Mouse (Mus musculus): Measurements from ENCODE around the gene Prkag2. TPM values are rescaled to one million over a fixed set of nuclear protein-coding genes. Genes with fewer than 3 reads are reported as not detected.
"Not testable (repeated sequence)": the region's sequence is repeated elsewhere in the genome, so short reads cannot be mapped to it uniquely, and the experiment has no call there.

The Prkag2 gene
- polyA plus RNA-seq, 1 experiment from 2014 or later: 98.9 TPM

- ATAC-seq (ENCODE audit: low read depth): peak; percentile 31; the same call in 1 of the 2 replicates
- Histone ChIP-seq H3K27ac (ENCODE audit: low read depth, low read length) (no peak overlapping the region), H3K9ac (replicated peaks; ENCODE audit: low read depth, low read length) (no peak overlapping the region), H3K4me2 (ENCODE audit: low read depth, low read length) (no peak overlapping the region), H3K9me3 (ENCODE audit: control insufficient read depth, low read length) (no peaks in the 10 kb centered on the region), H3K36me3 (ENCODE audit: control insufficient read depth, insufficient read depth, low read length) (peaks cover 6% of the 10 kb centered on the region; the same call in 1 of the 2 replicates), H3K4me3 (ENCODE audit: low read depth, low read length) (no peak overlapping the region), H3K27me3 (ENCODE audit: control insufficient read depth, insufficient read depth, low read length) (no peaks in the 10 kb centered on the region), H3K4me1 (ENCODE audit: control insufficient read depth, insufficient read depth, low read length) (no peaks in the 10 kb centered on the region)
- WGBS: 86% methylated on average over 13 of the region's 13 CpGs
Measured at GRCm38 (mm10) chr5:24860635-24861448, 239.6 kb downstream of the Prkag2 start.

DNA sequence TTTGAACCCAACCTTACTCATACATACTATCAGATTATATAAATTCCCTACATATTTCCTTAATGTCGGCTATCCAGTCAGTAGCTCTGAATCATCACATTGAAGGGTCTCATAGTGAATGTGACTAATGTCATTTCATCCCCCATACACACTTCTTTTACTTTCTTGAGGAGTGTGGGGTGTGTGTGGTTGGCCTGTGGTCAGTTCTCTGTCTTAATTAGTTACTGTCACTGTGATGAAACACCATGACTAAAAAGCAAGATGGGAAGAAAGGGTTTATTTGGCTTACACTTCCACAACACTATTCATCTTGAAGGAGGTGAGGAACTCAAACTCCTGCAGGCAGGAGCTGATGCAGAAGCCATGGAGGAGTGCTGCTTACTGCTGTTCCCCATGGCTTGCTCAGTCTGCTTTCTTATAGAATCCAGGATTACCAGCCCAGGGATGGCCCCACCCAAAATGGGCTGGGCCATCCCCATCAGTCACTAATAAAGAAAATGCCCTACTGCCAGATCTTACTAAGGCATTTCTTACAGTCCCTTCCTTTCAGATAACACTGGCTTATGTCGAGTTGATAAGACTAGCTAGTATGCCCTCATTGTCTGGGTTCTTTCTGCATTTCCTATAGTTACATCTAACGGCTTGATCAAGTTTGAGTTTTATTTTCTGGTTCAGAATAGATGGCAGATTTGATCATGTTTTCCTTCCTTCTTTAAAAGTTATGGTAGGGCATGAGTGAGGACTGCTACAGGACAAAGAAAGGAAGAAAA, 240.5 kb downstream of the Prkag2 start:
- Histone ChIP-seq H3K9ac (replicated peaks; ENCODE audit: low read depth, low read length) (no peak overlapping the region), H3K9me3 (ENCODE audit: control insufficient read depth, low read length) (no peaks in the 10 kb centered on the region), H3K27me3 (ENCODE audit: control insufficient read depth, insufficient read depth, low read length) (no peaks in the 10 kb centered on the region), H3K36me3 (ENCODE audit: control insufficient read depth, insufficient read depth, low read length) (peaks cover 6% of the 10 kb centered on the region; the same call in 1 of the 2 replicates), H3K4me3 (ENCODE audit: low read depth, low read length) (no peak overlapping the region), H3K27ac (ENCODE audit: low read depth, low read length) (no peak overlapping the region), H3K4me1 (ENCODE audit: control insufficient read depth, insufficient read depth, low read length) (no peaks in the 10 kb centered on the region), H3K4me2 (ENCODE audit: low read depth, low read length) (no peak overlapping the region)
- WGBS: 82% methylated on average over 3 of the region's 3 CpGs
- no peak for ATAC-seq (ENCODE audit: low read depth)

DNA sequence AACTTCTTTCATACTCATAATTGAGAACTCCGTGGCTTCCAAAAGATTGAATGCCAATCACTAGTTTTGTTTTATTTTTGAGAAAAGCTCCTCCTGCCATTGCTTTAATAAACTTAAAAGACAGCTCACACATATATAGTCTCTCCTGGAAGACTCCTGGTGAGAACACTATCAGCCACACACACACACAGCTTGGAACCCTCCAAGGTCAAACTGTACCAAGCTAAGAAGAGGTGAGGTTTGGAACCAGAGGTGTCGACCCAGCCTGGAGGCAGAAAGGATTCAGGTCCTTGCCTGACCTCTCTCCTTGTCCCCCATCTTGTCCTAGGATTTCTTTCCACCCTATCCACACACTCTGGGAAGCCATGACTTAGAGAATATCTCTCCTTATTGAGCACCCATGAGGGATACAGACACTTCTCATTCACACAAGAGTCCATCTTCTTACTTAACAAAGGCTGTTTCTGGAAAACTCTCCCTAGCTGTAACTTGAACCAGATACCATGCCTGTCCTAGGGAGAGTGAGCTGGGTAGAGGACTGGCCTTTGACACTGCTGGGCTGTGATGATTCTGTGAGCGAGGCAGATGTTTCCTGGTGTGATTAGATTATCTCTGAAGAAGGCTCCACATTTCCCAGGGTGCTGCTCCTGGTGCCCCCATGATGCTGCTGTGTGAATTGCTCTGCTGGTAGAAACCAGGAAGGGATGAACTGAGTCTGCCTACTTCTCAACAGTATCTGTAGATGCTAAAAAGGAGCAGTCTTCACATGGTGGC, 245.4 kb downstream of the Prkag2 start:
- Histone ChIP-seq H3K4me1 (ENCODE audit: control insufficient read depth, insufficient read depth, low read length) (no peaks in the 10 kb centered on the region), H3K9ac (replicated peaks; ENCODE audit: low read depth, low read length) (no peak overlapping the region), H3K36me3 (ENCODE audit: control insufficient read depth, insufficient read depth, low read length) (no peaks in the 10 kb centered on the region), H3K9me3 (ENCODE audit: control insufficient read depth, low read length) (no peaks in the 10 kb centered on the region), H3K27me3 (ENCODE audit: control insufficient read depth, insufficient read depth, low read length) (no peaks in the 10 kb centered on the region), H3K4me3 (ENCODE audit: low read depth, low read length) (no peak overlapping the region), H3K27ac (ENCODE audit: low read depth, low read length) (no peak overlapping the region), H3K4me2 (ENCODE audit: low read depth, low read length) (no peak overlapping the region)
- 76% methylated on average over 3 of the region's 3 CpGs for WGBS
- ATAC-seq (ENCODE audit: low read depth): no peak

DNA sequence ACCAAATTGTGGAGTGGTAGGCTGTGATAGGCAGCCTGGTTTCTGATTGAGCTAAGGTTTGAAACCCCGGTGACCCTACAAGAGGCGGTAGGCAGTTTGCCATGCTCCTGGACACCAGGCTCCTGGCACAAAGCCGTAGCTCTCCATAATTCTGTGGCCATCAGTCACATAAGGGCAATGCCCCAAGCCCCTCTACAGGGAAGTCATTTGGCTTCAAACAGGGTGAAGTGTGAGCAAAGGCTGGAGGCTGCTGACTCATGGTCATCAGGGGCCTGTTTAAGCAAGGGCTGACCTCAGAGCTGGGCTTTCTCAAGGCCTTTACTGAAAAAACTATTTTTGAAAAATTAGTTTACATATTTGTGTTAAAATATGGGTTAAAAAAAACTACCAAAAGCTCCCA, 246.2 kb downstream of the Prkag2 start:
- no peaks in the 10 kb centered on the region for H3K9me3 ChIP-seq (ENCODE audit: control insufficient read depth, low read length)
- H3K9ac ChIP-seq (replicated peaks; ENCODE audit: low read depth, low read length): no peak overlapping the region
- H3K4me1 ChIP-seq (ENCODE audit: control insufficient read depth, insufficient read depth, low read length): no peaks in the 10 kb centered on the region
- 92% methylated on average over 3 of the region's 3 CpGs for WGBS
- no peak overlapping the region for H3K4me2 ChIP-seq (ENCODE audit: low read depth, low read length)
- no peak for ATAC-seq (ENCODE audit: low read depth)
- H3K4me3 ChIP-seq (ENCODE audit: low read depth, low read length): no peak overlapping the region
- no peaks in the 10 kb centered on the region for H3K27me3 ChIP-seq (ENCODE audit: control insufficient read depth, insufficient read depth, low read length)
- no peak overlapping the region for H3K27ac ChIP-seq (ENCODE audit: low read depth, low read length)
- H3K36me3 ChIP-seq (ENCODE audit: control insufficient read depth, insufficient read depth, low read length): no peaks in the 10 kb centered on the region

GRCm38 (mm10) chr5:24848261-24848660, 252.2 kb downstream of the Prkag2 start:
- not testable (repeated sequence) for H3K9me3 ChIP-seq (ENCODE audit: control insufficient read depth, low read length); H3K4me1 ChIP-seq (ENCODE audit: control insufficient read depth, insufficient read depth, low read length); H3K36me3 ChIP-seq (ENCODE audit: control insufficient read depth, insufficient read depth, low read length); H3K9ac ChIP-seq (replicated peaks; ENCODE audit: low read depth, low read length); H3K4me3 ChIP-seq (ENCODE audit: low read depth, low read length); H3K27ac ChIP-seq (ENCODE audit: low read depth, low read length); ATAC-seq (ENCODE audit: low read depth); H3K27me3 ChIP-seq (ENCODE audit: control insufficient read depth, insufficient read depth, low read length); H3K4me2 ChIP-seq (ENCODE audit: low read depth, low read length)
- WGBS: 86% methylated on average over 14 of the region's 14 CpGs

GRCm38 (mm10) chr5:24843841-24844240, 256.6 kb downstream of the Prkag2 start:
- no peaks in the 10 kb centered on the region for H3K9me3 ChIP-seq (ENCODE audit: control insufficient read depth, low read length)
- no peaks in the 10 kb centered on the region for H3K36me3 ChIP-seq (ENCODE audit: control insufficient read depth, insufficient read depth, low read length)
- H3K4me1 ChIP-seq (ENCODE audit: control insufficient read depth, insufficient read depth, low read length): peaks cover 20% of the 10 kb centered on the region
- WGBS: 98% methylated on average over 5 of the region's 5 CpGs
- H3K9ac ChIP-seq (replicated peaks; ENCODE audit: low read depth, low read length): no peak overlapping the region
- H3K4me2 ChIP-seq (ENCODE audit: low read depth, low read length): no peak overlapping the region; the same call in 1 of the 2 replicates
- H3K27ac ChIP-seq (ENCODE audit: low read depth, low read length): no peak overlapping the region; the same call in 1 of the 2 replicates
- ATAC-seq (ENCODE audit: low read depth): no peak
- no peaks in the 10 kb centered on the region for H3K27me3 ChIP-seq (ENCODE audit: control insufficient read depth, insufficient read depth, low read length)
- H3K4me3 ChIP-seq (ENCODE audit: low read depth, low read length): no peak overlapping the region

- H3K4me2 ChIP-seq (ENCODE audit: low read depth, low read length): peak overlapping the region; percentile 78
- ATAC-seq (ENCODE audit: low read depth): peak; percentile 36
- peak overlapping the region; percentile 94 for H3K27ac ChIP-seq (ENCODE audit: low read depth, low read length)
- peaks cover 20% of the 10 kb centered on the region for H3K4me1 ChIP-seq (ENCODE audit: control insufficient read depth, insufficient read depth, low read length)
- 2% methylated on average over 21 of the region's 21 CpGs for WGBS
- H3K9ac ChIP-seq (replicated peaks; ENCODE audit: low read depth, low read length): peak overlapping the region; percentile 59
- no peaks in the 10 kb centered on the region for H3K9me3 ChIP-seq (ENCODE audit: control insufficient read depth, low read length)
- no peaks in the 10 kb centered on the region for H3K27me3 ChIP-seq (ENCODE audit: control insufficient read depth, insufficient read depth, low read length)
- H3K4me3 ChIP-seq (ENCODE audit: low read depth, low read length): peak overlapping the region; percentile 96
- H3K36me3 ChIP-seq (ENCODE audit: control insufficient read depth, insufficient read depth, low read length): no peaks in the 10 kb centered on the region
Measured at GRCm38 (mm10) chr5:24843103-24843475, 257.4 kb downstream of the Prkag2 start.

DNA sequence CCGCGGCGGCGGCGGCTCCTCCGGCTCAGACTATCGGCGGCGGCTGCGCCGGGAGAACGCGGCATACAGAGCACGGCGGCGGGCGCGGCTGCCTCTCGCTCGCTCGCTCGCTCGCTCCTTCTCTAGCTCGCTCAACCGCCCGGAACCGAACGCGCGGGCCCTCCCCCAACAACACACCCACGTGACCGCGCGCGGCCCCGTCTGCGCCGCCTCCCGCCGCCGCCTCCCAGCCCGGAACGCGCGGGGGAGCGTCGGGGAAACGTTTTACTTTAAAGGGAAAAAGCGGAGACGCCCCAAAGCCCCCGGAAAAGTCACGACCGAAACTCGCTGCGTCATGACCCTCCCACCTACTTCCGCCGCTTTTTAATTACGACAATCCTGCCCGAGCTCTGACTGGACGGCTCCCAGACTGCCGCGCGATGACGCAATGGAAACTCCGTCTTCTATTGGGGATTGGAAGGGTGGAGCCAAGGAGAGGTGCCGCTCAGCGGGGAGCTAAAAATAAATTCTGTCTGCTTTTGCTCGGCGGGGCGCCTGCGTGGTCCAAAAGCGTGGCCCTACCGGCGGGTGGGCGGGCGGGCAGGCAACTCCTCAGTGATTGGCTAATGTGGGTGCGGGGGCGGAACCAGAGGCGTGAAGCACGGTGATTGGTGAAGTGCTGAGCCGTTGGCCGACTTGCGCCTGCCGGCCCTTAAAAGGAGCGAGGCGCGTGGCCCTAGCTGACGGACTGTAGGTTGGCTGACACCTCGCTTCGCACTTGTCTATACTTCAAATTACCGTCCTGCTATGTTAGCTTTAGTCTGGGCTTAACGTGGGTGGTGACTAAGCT, 258.0 kb downstream of the Prkag2 start, which contains the start of gene Rheb:
Gene Rheb (minus strand): TSS at position 351 of the 829 bp plus-strand sequence.
- Histone ChIP-seq H3K36me3 (ENCODE audit: control insufficient read depth, insufficient read depth, low read length) (no peaks in the 10 kb centered on the region), H3K4me2 (ENCODE audit: low read depth, low read length) (peak within 1 kb of the TSS; percentile 85), H3K4me1 (ENCODE audit: control insufficient read depth, insufficient read depth, low read length) (peaks cover 20% of the 10 kb centered on the region), H3K27ac (ENCODE audit: low read depth, low read length) (peak within 1 kb of the TSS; percentile 94), H3K9ac (replicated peaks; ENCODE audit: low read depth, low read length) (peak within 1 kb of the TSS; percentile 92), H3K27me3 (ENCODE audit: control insufficient read depth, insufficient read depth, low read length) (no peaks in the 10 kb centered on the region), H3K9me3 (ENCODE audit: control insufficient read depth, low read length) (no peaks in the 10 kb centered on the region), H3K4me3 (ENCODE audit: low read depth, low read length) (peak within 1 kb of the TSS; percentile 96)
- WGBS: under 1% methylated on average over 86 of the region's 92 CpGs
- peak; percentile 97 for ATAC-seq (ENCODE audit: low read depth)
